In genomic region chr16:7060864-7061263, GRCm38 (mm10) we compare ENCODE assay signal across 13 mouse cellular contexts.
"Had no signal": no experiment of that assay in that cellular context is flagged by ENCODE, and none has a peak within 500 bp of the region (broad histone marks: within the 10 kb centered on the region; RNA-seq: fewer than 3 reads in every experiment).

No protein-coding gene starts in this region.

- H3K4me1 ChIP-seq: limb, embryonic 13.5 days had no signal

- H3K4me3 ChIP-seq: layer of hippocampus, adult 2 months; limb, embryonic 13.5 days had no signal

- H3K36me3 ChIP-seq: limb, embryonic 13.5 days had no signal

- DNase-seq: kidney, adult 9 months; kidney, postnatal 4 days; left cerebral cortex, postnatal 4 days; lung, adult 18-20 months; midbrain, embryonic 14.5 days; right cerebral cortex, postnatal 4 days; spleen, adult 18-20 months; thymus, adult 18-20 months; thymus, postnatal 14 days had no signal

- H3K9ac ChIP-seq: limb, embryonic 13.5 days; liver, embryonic 14.5 days had no signal

- H3K9me3 ChIP-seq: limb, embryonic 13.5 days had no signal

- H3K27me3 ChIP-seq: limb, embryonic 13.5 days had no signal

- H3K27ac ChIP-seq: kidney, postnatal 0 days; layer of hippocampus, adult 2 months; limb, embryonic 13.5 days; liver, embryonic 14.5 days had no signal

- H3K4me2 ChIP-seq: limb, embryonic 13.5 days had no signal
